ENCODE assay signal across 8 mouse cellular contexts in genomic region chr14:76152162-76153002, GRCm38 (mm10). TPM values are rescaled to one million over a fixed set of nuclear protein-coding genes. Genes with fewer than 3 reads are reported as not detected.
DNase-seq lines count a peak whose midpoint lies in the region; ATAC-seq and TF ChIP-seq lines count a peak whose summit lies in the region.

No protein-coding gene starts in this region.

- H3K27ac ChIP-seq in bone marrow, adult 2 months (ENCODE audit: control insufficient read depth, insufficient read depth, low read depth, low read length, poor library complexity) = peak overlapping the region; percentile 32
- peak overlapping the region; percentile 99 for H3K27ac ChIP-seq in embryonic facial prominence, embryonic 15.5 days (replicated peaks)
- peak overlapping the region; percentile 96 for H3K27ac ChIP-seq in limb, embryonic 14.5 days (replicated peaks; ENCODE audit: low read depth, low read length)
- H3K27ac ChIP-seq in midbrain, postnatal 0 days (ENCODE audit: low read depth, low read length) = peak overlapping the region; percentile 93

- DNase-seq in 416B (ENCODE audit: low read depth) = peak; percentile 96
- DNase-seq in heart, adult 8-10 months (ENCODE audit: low spot score) = peak; percentile 98
- peak; percentile 96 for DNase-seq in kidney, adult 9 months
- DNase-seq in limb, embryonic 14.5 days (ENCODE audit: low spot score) = peak; percentile 97
- peak; percentile 98 for DNase-seq in midbrain, postnatal 0 days (ENCODE audit: low spot score)
- DNase-seq in spleen, postnatal 14 days (ENCODE audit: low spot score in 2 of 2) = peak; percentile 82 to 85

- H3K9ac ChIP-seq in embryonic facial prominence, embryonic 15.5 days = peak overlapping the region; percentile 70
- H3K9ac ChIP-seq in limb, embryonic 14.5 days (ENCODE audit: low read depth, low read length, severe bottlenecking) = peak overlapping the region; percentile 84
- H3K9ac ChIP-seq in midbrain, postnatal 0 days (replicated peaks; ENCODE audit: low read length, poor library complexity, severe bottlenecking) = peak overlapping the region; percentile 72

- no peaks in the 10 kb centered on the region for H3K4me1 ChIP-seq in bone marrow, adult 2 months (ENCODE audit: control insufficient read depth, insufficient read depth, low read length)
- peaks cover 36% of the 10 kb centered on the region for H3K4me1 ChIP-seq in embryonic facial prominence, embryonic 15.5 days
- peaks cover 11% of the 10 kb centered on the region; the same call in 1 of the 2 replicates for H3K4me1 ChIP-seq in limb, embryonic 14.5 days (ENCODE audit: control insufficient read depth, insufficient read depth, low read length)
- no peaks in the 10 kb centered on the region for H3K4me1 ChIP-seq in midbrain, postnatal 0 days (ENCODE audit: insufficient read depth, low read length)

- H3K4me2 ChIP-seq in embryonic facial prominence, embryonic 15.5 days (replicated peaks) = peak overlapping the region; percentile 60
- H3K4me2 ChIP-seq in limb, embryonic 14.5 days (replicated peaks; ENCODE audit: low read depth, low read length, severe bottlenecking) = peak overlapping the region; percentile 70
- peak overlapping the region; percentile 61 for H3K4me2 ChIP-seq in midbrain, postnatal 0 days (ENCODE audit: low read depth, low read length, poor library complexity, severe bottlenecking)

- H3K4me3 ChIP-seq in bone marrow, adult 2 months (replicated peaks; ENCODE audit: control insufficient read depth, low read depth, low read length) = peak overlapping the region; percentile 77
- H3K4me3 ChIP-seq in embryonic facial prominence, embryonic 15.5 days (replicated peaks) = peak overlapping the region; percentile 71
- H3K4me3 ChIP-seq in limb, embryonic 14.5 days (replicated peaks; ENCODE audit: low read length) = peak overlapping the region; percentile 75
- H3K4me3 ChIP-seq in midbrain, postnatal 0 days (ENCODE audit: low read depth, low read length) = peak overlapping the region; percentile 61

- ATAC-seq in embryonic facial prominence, embryonic 15.5 days (ENCODE audit: insufficient number of reproducible peaks, low FRiP score, low TSS enrichment, low read depth) = peak; percentile 92
- peak; percentile 94 for ATAC-seq in limb, embryonic 14.5 days (ENCODE audit: low FRiP score, low read depth)
- peak; percentile 95 for ATAC-seq in midbrain, postnatal 0 days (ENCODE audit: low FRiP score)

- peak; percentile 27; the same call in 1 of the 2 replicates for TF ChIP-seq CTCF in bone marrow, adult 2 months (IDR thresholded peaks at IDR 0.05; ENCODE audit: control insufficient read depth, insufficient read depth, low read length)
- TF ChIP-seq CTCF in midbrain, postnatal 0 days (IDR thresholded peaks at IDR 0.05) = peak; percentile 73

- H3K36me3 ChIP-seq in embryonic facial prominence, embryonic 15.5 days = no peaks in the 10 kb centered on the region
- no peaks in the 10 kb centered on the region for H3K36me3 ChIP-seq in limb, embryonic 14.5 days (ENCODE audit: control insufficient read depth, insufficient read depth, low read length)
- no peaks in the 10 kb centered on the region for H3K36me3 ChIP-seq in midbrain, postnatal 0 days (ENCODE audit: insufficient read depth, low read length)

- no peaks in the 10 kb centered on the region for H3K9me3 ChIP-seq in embryonic facial prominence, embryonic 15.5 days (replicated peaks)
- no peaks in the 10 kb centered on the region for H3K9me3 ChIP-seq in limb, embryonic 14.5 days (ENCODE audit: control insufficient read depth, low read length)
- H3K9me3 ChIP-seq in midbrain, postnatal 0 days (ENCODE audit: low read length) = no peaks in the 10 kb centered on the region

- under 1% methylated on average over 41 of the region's 41 CpGs for WGBS in bone marrow, adult 2 months
- WGBS in embryonic facial prominence, embryonic 15.5 days = under 1% methylated on average over 41 of the region's 41 CpGs
- WGBS in limb, embryonic 14.5 days = under 1% methylated on average over 41 of the region's 41 CpGs
- WGBS in midbrain, postnatal 0 days = under 1% methylated on average over 41 of the region's 41 CpGs

- no peak; the same call in 1 of the 2 replicates for TF ChIP-seq POLR2A in bone marrow, adult 2 months (IDR thresholded peaks at IDR 0.05; ENCODE audit: borderline replicate concordance, control insufficient read depth, low read depth, low read length)
- TF ChIP-seq POLR2A in limb, embryonic 14.5 days (IDR thresholded peaks at IDR 0.05; ENCODE audit: borderline replicate concordance, extremely low read depth, insufficient read depth, insufficient read length) = peak; percentile 86; the same call in 1 of the 2 replicates

- no peaks in the 10 kb centered on the region for H3K27me3 ChIP-seq in embryonic facial prominence, embryonic 15.5 days
- H3K27me3 ChIP-seq in limb, embryonic 14.5 days (ENCODE audit: control insufficient read depth, insufficient read depth, low read length) = no peaks in the 10 kb centered on the region
- no peaks in the 10 kb centered on the region for H3K27me3 ChIP-seq in midbrain, postnatal 0 days (ENCODE audit: insufficient read depth, low read length)

RNA-seq across cellular contexts. Expression of gene Nufip1, which starts 41.7 kb away (rescaled TPM):
- 3.3 and 12.0 TPM in 2 replicates for polyA plus RNA-seq in bone marrow, adult 2 months (2011; ENCODE audit: insufficient read depth, insufficient read length, low replicate concordance, missing spikeins)
- 13.1 TPM in 2 replicates for polyA plus RNA-seq in embryonic facial prominence, embryonic 15.5 days (2015; fragmentation: Nextera tagmentation; extraction: Ambion mirVana)
- 1 to 10 TPM; 3.0 to 3.6 (median 3.2) TPM for total RNA-seq in heart, adult 8-10 months (2022)
- 8.4 and 9.9 TPM in 2 replicates for polyA plus RNA-seq in limb, embryonic 14.5 days (2012; rRNA removed)
- 13.8 and 14.5 TPM in 2 replicates for polyA plus RNA-seq in limb, embryonic 14.5 days (2014; fragmentation: Nextera tagmentation; extraction: Ambion mirVana)
- total RNA-seq in midbrain, postnatal 0 days (2014; rRNA removed) = 10.4 and 10.6 TPM in 2 replicates
- polyA plus RNA-seq in midbrain, postnatal 0 days (2015; fragmentation: Nextera tagmentation; extraction: Ambion mirVana) = 12.8 and 14.3 TPM in 2 replicates

RNA-seq across cellular contexts. Expression of gene Gpalpp1, which starts 41.8 kb away (rescaled TPM):
- polyA plus RNA-seq in bone marrow, adult 2 months (2011; ENCODE audit: insufficient read depth, insufficient read length, low replicate concordance, missing spikeins) = 4.6 and 8.9 TPM in 2 replicates
- 11.9 and 12.7 TPM in 2 replicates for polyA plus RNA-seq in embryonic facial prominence, embryonic 15.5 days (2015; fragmentation: Nextera tagmentation; extraction: Ambion mirVana)
- 10 to 100 TPM in 3 of 4 experiments, 1 to 10 TPM in 1; 9.5 to 12.3 (median 10.4) TPM for total RNA-seq in heart, adult 8-10 months (2022)
- polyA plus RNA-seq in limb, embryonic 14.5 days (2012; rRNA removed) = 9.0 and 10.6 TPM in 2 replicates
- polyA plus RNA-seq in limb, embryonic 14.5 days (2014; fragmentation: Nextera tagmentation; extraction: Ambion mirVana) = 12.7 and 12.9 TPM in 2 replicates
- 18.6 and 20.2 TPM in 2 replicates for total RNA-seq in midbrain, postnatal 0 days (2014; rRNA removed)
- 8.3 and 8.6 TPM in 2 replicates for polyA plus RNA-seq in midbrain, postnatal 0 days (2015; fragmentation: Nextera tagmentation; extraction: Ambion mirVana)

Comparison
In these comparisons a context has a peak if more than half of its experiments do, and no peak if none do; other contexts are left out.
1. Peak in every context shown above with its lines: DNase-seq, ATAC-seq, H3K4me3 ChIP-seq and H3K27ac ChIP-seq.
2. H3K27ac ChIP-seq: peak in every context shown above with its lines; median percentile 99 in embryonic facial prominence, embryonic 15.5 days; 96 in limb, embryonic 14.5 days; 93 in midbrain, postnatal 0 days; 32 in bone marrow, adult 2 months.